Mouse (Mus musculus): Measurements from ENCODE around the gene Neu4. TPM values are rescaled to one million over a fixed set of nuclear protein-coding genes. Genes with fewer than 3 reads are reported as not detected.
"Not testable (repeated sequence)": the region's sequence is repeated elsewhere in the genome, so short reads cannot be mapped to it uniquely, and the experiment has no call there.

Neu4 gene
- total RNA-seq (2022), result 1 to 10 TPM; 4.7 to 9.3 (median 6.2) TPM

DNA sequence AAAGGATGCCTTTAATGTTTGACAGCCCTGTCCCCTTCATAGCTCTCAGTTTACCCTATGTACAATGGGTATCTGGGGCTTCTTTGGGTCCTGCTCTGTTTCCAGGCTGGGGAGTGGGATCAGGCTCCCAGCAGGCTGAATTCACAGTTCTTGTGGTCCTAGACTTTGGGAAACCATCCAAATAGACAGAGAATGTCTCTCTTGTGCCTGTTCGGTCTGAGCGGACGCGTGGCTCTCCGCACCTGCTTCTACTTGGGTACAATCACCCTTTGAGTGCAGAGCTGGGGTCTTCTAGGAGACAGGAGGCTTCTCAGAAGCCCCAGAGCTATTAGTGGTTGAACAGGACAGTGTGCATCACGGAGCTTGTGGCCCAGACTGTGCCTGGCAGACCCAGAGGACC, at the start of gene Neu4:
Gene Neu4 (plus strand): TSS at position 301 of the 400 bp plus-strand sequence.
- DNase-seq (ENCODE audit: low spot score in 2 of 2), result no peak

- not testable (repeated sequence) for DNase-seq (ENCODE audit: low spot score in 2 of 2)
Observed at GRCm38 (mm10) chr1:93970797-93971196, 49.5 kb upstream of the Neu4 start.

- DNase-seq (ENCODE audit: low spot score in 2 of 2), result not testable (repeated sequence)
Observed at GRCm38 (mm10) chr1:93975764-93976163, 44.5 kb upstream of the Neu4 start.

DNA sequence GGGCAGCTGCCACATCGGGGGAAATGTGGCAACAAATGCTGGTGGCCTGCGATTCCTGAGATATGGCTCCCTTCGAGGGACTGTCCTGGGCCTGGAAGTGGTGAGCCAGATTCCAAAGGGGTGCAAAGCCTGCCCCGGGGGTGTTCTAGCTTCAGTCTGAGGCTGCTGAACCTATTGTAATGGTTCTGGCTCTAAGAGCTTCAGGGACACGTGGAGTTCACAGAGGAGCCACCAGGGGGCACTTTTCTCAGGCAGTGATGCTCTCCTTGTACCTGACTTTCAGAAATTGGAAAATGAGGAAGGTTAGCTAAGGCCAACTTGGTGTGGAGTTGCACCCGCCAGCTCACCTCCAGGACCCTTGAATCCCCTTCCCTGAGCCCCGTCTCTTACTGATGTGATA, 42.0 kb upstream of the Neu4 start:
- not testable (repeated sequence) for DNase-seq (ENCODE audit: low spot score in 2 of 2)

DNA sequence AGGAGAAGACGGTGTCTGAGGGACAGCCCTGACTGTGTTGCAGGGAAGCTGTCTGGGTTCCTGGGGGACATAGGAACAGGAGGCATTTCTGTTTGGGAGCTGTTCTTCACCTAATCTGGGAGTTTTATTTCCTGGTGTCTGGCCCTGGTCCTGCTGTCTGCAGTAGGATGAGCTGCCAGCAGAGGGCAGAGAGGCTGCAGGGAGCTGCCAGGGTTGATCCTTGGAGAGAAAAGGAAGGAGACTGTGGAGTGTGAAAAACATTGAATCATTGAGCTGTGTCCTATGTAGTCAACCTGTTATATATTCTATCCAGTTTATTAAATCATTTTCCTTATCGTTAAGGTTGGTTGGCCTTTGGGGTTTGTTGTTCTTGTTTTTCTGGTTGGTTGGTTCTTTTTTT, 39.3 kb upstream of the Neu4 start:
- not testable (repeated sequence) for DNase-seq (ENCODE audit: low spot score in 2 of 2)

DNA sequence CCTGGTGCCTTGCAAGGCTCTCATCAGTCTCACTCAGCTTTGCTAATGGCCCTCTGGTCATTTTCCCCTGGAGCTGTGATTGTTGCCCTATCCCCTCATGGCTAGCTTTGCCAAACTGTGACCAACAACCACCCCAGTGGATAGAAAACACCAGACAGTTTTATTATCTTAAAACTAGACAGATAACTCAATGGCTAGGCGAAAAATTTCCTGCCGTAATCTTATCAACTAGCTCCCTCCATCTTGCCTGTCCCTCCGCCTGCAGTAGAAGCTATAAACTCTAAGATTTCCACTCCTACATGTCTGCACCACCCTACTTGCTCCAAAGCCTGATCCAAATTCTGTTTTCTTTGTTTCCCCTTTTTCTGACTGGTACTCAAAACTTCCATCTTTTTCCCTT, 34.1 kb upstream of the Neu4 start:
- DNase-seq (ENCODE audit: low spot score in 2 of 2), result no peak

- no peak for DNase-seq (ENCODE audit: low spot score in 2 of 2)
Observed at GRCm38 (mm10) chr1:93988786-93989185, 31.5 kb upstream of the Neu4 start.

DNA sequence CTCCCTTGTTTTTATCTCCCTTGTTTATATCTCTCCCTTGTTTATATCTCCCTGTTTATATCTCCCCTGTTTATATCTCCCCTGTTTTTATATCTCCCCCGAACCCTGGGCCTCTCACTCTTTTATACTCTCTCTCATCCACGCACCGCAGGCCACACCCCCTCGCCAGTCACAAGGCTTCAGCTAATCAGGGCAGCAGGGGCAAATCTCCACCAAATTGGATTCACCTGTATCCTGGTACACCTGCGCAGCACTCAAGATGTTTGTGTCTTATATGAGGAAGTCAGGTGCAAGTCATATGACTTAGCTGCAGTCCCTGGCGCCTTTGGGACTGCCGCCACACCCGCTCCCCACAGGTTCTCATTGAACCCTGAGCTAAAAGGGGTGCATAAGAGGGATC, 30.0 kb upstream of the Neu4 start, which contains the start of gene Gal3st2c:
Gene Gal3st2c (plus strand): TSS at position 301 of the 400 bp plus-strand sequence.
- DNase-seq (ENCODE audit: low spot score in 2 of 2), result not testable (repeated sequence)

DNA sequence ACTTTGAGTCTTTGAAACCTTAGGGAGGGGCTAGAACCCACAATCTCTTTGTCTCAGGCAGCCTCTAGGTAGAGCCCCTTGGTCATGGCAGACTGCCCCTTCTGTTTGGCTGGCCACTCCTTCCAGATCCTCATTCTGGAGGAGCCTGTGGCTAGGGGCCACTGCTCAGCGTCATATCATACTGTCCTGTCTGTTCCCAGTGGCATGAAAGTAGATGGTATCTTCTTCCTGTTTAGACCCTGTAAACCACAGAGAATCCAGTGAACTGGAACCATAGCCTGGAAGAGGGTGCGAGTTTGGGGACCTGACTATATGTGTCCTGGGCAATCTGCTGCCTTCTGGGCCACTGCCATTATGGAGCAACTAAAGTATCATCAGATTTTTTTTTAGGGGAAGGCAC, 29.2 kb upstream of the Neu4 start:
- DNase-seq (ENCODE audit: low spot score in 2 of 2), result not testable (repeated sequence)

GRCm38 (mm10) chr1:93991491-93991890, 28.8 kb upstream of the Neu4 start:
- DNase-seq (ENCODE audit: low spot score in 2 of 2), result not testable (repeated sequence)

- no peak for DNase-seq (ENCODE audit: low spot score in 2 of 2)
Observed at GRCm38 (mm10) chr1:94001023-94001422, 19.2 kb upstream of the Neu4 start.

GRCm38 (mm10) chr1:94005954-94006506, 14.2 kb upstream of the Neu4 start:
- DNase-seq (ENCODE audit: low spot score in 2 of 2), result peak; percentile 15 to 33

DNA sequence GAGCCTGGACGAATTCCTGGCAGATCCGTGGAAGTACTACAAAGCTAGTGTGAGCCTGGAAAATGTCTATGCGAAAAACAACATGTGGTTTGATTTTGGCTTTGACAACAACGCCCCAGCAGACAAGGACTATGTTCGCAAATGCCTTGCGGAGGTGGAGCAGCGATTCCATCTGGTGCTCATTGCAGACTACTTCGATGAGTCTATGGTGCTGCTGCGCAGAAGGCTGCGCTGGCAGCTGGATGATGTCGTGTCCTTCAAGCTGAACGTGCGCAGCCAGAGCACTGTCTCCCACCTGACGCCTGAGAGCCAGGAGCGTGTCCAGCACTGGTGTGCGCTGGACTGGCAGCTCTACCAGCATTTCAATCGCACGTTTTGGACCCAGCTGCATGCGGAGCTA, 11.4 kb upstream of the Neu4 start:
- peak; percentile 40 to 92 for DNase-seq (ENCODE audit: low spot score in 2 of 2)

GRCm38 (mm10) chr1:94011643-94012042, 8.6 kb upstream of the Neu4 start:
- no peak for DNase-seq (ENCODE audit: low spot score in 2 of 2)

- DNase-seq (ENCODE audit: low spot score in 2 of 2), result no peak
Observed at GRCm38 (mm10) chr1:94027506-94028108, 7.4 kb downstream of the Neu4 start.

DNA sequence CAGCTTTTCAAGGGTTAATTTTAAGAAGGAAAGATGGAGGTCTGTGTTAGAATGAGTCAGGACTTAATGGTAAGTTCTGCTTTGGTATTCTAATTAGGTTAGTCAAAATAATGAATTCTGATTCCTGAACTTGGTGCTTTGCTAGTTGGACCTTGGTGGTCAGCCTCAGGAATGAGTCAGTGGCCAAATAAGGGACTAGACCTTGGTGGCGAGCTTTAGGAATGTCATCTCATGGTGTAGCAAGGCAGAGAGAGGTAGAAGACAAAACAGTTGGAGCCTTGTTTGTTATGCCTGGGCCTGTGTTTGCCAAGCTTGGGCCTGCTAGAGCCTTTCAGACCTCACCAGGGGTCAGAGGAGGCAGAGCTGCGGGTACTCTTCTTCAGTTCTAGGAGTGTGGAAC, 8.5 kb downstream of the Neu4 start:
- no peak for DNase-seq (ENCODE audit: low spot score in 2 of 2)

DNA sequence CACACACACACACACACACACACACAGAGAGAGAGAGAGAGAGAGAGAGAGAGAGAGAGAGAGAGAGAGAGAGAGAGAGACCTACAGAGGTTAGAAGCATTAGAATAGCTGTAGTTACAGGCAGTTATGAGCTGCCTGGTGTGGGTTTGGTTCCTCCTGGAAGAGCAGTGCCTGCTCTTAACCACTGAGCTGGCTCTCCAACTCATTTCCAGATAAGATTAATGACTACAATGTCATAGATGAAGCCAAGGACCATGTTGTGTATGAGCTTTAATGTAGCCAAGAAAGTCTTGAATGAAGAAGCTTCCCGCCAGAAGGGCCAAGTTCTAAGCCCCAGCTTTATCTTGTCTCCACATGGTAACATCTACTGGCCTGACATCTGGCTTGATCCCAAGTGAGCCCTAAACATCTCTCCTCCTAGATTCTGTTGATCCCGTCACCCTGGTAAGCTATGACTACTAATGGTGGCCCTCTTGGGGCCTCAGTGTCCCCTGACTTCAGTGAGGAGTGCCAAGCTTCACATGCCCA, 12.9 kb downstream of the Neu4 start:
- no peak for DNase-seq (ENCODE audit: low spot score in 2 of 2)

GRCm38 (mm10) chr1:94034984-94035743, 14.9 kb downstream of the Neu4 start:
- peak; percentile 70 to 73 for DNase-seq (ENCODE audit: low spot score in 2 of 2)

DNA sequence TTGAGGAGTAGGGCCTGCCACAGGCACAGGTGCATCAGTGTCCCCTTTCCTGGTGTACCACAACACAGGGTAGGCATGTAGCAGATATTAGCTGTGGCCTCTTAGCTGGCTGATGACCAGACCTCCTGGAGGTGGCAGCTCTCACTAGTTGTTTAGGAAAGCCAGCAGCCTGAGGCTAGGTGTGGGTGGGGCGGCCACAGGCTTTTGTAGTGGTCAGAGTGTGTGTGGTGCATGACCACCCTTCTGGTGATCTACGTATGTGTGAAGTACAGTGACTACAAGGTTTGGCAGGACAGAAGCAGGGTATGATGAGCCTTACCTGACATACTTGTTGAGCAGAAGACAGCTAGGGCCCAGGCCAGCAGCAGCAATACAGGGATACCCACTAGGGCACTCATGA, 20.1 kb downstream of the Neu4 start:
- DNase-seq (ENCODE audit: low spot score in 2 of 2), result no peak

DNA sequence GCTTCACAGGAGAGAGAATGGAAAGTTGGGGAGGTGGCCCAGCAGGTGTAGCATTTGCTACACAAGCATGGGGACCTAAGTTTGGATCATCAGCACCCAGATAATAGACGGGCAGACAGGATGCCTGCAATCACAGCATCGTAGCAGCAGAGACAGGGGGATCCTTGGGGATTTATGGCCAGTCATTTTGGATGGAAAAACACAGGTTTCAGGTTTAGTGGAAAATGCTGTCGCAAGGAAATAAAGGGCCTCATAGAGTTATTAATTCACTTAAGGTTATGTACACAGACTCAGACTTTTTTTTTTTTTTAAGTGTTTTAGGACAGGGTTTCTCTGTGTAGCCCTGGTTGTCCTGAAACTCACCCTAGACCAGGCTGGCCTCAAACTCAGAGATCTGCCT, 25.3 kb downstream of the Neu4 start:
- DNase-seq (ENCODE audit: low spot score in 2 of 2), result no peak

GRCm38 (mm10) chr1:94046544-94046943, 26.3 kb downstream of the Neu4 start:
- DNase-seq (ENCODE audit: low spot score in 2 of 2), result no peak

- DNase-seq (ENCODE audit: low spot score in 2 of 2), result peak in 1 of 2 experiments; percentile 4
Observed at GRCm38 (mm10) chr1:94051104-94051503, 30.9 kb downstream of the Neu4 start.
